Mouse (Mus musculus) erythroblast, embryonic 14.5 days (primary cell): ENCODE data around the gene Olfr69.
"Not testable (repeated sequence)": the region's sequence is repeated elsewhere in the genome, so short reads cannot be mapped to it uniquely, and the experiment has no call there.

Source experiments
- GATA1 ChIP-seq: IDR thresholded peaks from 2 replicates; pipeline ENCODE4 v1.6.1; 2012; ENCODE audit warnings: low read length, inconsistent platforms, mixed read lengths
- TAL1 ChIP-seq: IDR thresholded peaks from 3 replicates; pipeline ENCODE4 v1.6.1; 2012; ENCODE audit warnings: low read length, inconsistent platforms, mixed read lengths

GRCm38 (mm10) chr7:103815085-103815484 lies 43.7 kb upstream of the Olfr69 start:
- not testable (repeated sequence) for TF ChIP-seq GATA1, TAL1
